In the genomic region with DNA sequence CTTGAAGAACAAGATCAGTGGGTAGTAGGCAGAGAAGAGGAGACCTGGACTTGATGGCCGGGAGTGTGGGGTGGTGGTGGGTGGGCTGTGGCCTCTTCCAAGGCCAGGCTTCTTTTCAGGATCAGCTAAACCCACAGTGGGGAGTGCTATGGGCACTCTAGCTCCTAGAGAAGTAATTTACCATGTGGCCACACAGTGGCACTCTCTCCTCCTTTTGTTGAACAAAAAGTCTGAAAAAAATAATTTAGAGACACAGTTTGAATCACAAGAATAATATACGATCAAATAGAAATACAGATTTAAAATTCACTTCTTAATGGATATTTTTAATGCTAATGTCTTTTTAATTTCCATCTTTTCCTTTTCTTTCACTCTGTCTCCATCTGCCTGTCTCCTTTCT, we compare ENCODE assay signal across 1 mouse cellular context.
A peak's percentile ranks its signal among the peaks of the same experiment; 100 is the strongest.
TF ChIP-seq lines count a peak whose summit lies in the region.

No protein-coding gene starts in this region.

TF ChIP-seq in CH12.LX, 34 proteins besides CTCF, POLR2A, EP300 and RAD21:
- TF ChIP-seq MXI1 (IDR thresholded peaks at IDR 0.05; ENCODE audit: low read depth, low read length) (no peak), POLR2AphosphoS2 (IDR thresholded peaks at IDR 0.05; ENCODE audit: low read depth, low read length) (no peak), TBP (conservative IDR thresholded peaks at IDR 0.05; ENCODE audit: low read depth, low read length) (no peak), SMC3 (IDR thresholded peaks at IDR 0.05; ENCODE audit: low read depth, low read length) (peak; percentile 32), ETS1 (conservative IDR thresholded peaks at IDR 0.05; ENCODE audit: low read depth, low read length) (no peak), MAZ (IDR thresholded peaks at IDR 0.05; ENCODE audit: low read depth, low read length) (no peak), USF1 (IDR thresholded peaks at IDR 0.05; ENCODE audit: low read depth, low read length) (no peak), MAFK (IDR thresholded peaks at IDR 0.05; ENCODE audit: insufficient replicate concordance, low read length) (no peak), ZNF384 (IDR thresholded peaks at IDR 0.05; ENCODE audit: low read depth, low read length) (peak; percentile 69), NRF1 (IDR thresholded peaks at IDR 0.05; ENCODE audit: low read depth, low read length) (no peak), UBTF (IDR thresholded peaks at IDR 0.05; ENCODE audit: low read depth, low read length) (no peak)
